Mouse (Mus musculus) C2C12 (cell line): ENCODE measurements around the gene Prss53.
A peak's percentile ranks its signal among the peaks of the same experiment; 100 is the strongest.

Experiments
- CTCF ChIP-seq: IDR thresholded peaks from one replicate; pipeline ENCODE4 v1.5.1; 2011; ENCODE audit not compliant: control insufficient read depth, insufficient read depth, insufficient read length
- MAX ChIP-seq: IDR thresholded peaks from one replicate; pipeline ENCODE4 v1.6.1; 2011; ENCODE audit warnings: mild to moderate bottlenecking, control low read depth
- USF1 ChIP-seq: IDR thresholded peaks from one replicate; pipeline ENCODE4 v1.6.1; 2011; ENCODE audit warnings: low read depth, mild to moderate bottlenecking, control low read depth, moderate library complexity

- TF ChIP-seq CTCF (no peak), USF1 (peak; percentile 37), MAX (no peak)
These were observed 40.5 kb downstream of the Prss53 start for GRCm38 (mm10) chr7:127849973-127850875.
